Mouse (Mus musculus): ENCODE data around the gene Crebzf.

Crebzf gene

GRCm38 (mm10) chr7:90482607-90483006, 40.1 kb downstream of the Crebzf start:
- DNase-seq, result no peak

Measured in kidney, adult 11 months (tissue).